Mouse (Mus musculus): ENCODE data around the gene Zic1. TPM values are rescaled to one million over a fixed set of nuclear protein-coding genes. Genes with fewer than 3 reads are reported as not detected.

The Zic1 gene
- total RNA-seq, 1 experiment from 2014 or later: not detected

GRCm38 (mm10) chr9:91384136-91384500, 18.5 kb upstream of the Zic1 start:
- no peak for DNase-seq

DNA sequence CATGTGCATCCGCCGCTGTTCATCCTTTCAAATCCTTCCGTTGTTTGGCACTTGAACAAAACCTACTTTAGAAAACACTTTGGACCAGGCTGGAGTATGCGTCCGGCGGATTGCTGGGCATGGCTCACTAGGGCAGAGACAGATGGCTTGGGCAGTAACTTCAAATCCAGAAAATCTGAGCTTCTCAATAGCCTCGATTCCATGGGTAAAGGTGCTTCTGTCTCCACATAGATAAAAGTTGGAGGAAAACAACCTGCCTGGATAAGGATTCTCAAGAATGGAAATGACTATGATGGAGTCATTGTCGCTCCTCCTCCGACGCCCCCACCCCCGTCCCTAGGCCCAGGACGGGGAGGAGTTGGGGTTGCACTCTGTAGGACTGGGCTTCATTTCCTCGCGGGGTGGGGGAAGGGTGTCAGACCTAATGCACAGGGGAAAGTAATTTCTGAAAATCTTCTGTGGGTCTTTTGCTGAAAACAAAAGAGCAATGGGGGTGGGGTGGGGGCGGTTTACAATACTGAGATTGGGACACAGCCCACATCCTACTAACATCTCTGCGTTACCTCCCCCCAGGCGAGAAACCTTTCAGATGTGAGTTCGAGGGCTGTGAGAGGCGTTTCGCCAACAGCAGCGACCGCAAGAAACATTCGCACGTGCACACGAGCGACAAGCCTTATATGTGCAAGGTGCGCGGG, 18.0 kb upstream of the Zic1 start:
- no peak for DNase-seq

DNA sequence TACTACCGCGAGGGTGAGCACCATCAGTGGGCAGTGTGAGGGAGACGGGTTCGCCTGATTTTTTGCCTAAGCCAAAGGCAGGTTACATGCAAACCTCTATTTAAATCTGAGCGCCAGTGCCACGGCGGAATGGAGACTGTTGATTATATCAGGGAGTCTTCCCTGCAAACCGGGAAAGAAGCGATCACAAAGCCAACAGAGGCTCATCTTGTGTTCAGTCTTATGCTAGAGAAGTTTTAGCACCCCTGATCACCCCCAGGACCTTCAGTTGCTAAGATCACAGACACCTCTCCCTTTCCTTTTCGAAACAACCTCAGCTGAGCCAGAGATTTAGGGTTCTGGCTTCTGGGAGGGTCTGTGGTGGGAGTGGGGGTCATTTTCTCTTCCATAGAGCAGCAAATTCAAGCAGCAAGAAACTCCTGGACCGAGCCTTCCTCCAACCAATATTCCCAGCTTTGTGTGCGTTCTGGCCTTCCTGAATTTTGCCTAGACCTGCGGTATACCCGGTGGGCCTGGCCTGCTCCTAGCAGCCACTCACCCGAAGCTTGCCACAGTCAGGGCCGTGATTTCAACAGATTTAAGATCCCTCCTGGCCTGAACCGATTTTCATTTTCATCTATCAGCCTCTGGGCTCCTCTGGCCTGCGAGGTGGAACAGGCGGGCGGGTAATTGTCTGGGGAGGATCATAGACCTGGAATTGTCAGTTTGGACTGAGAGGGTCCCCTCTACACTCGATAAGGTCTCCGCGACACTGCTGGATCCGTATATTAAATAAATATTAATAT, 17.1 kb upstream of the Zic1 start:
- no peak for DNase-seq

- no peak for DNase-seq
Measured at GRCm38 (mm10) chr9:91382111-91382379, 16.4 kb upstream of the Zic1 start.

- peak; percentile 30 for DNase-seq
Measured at GRCm38 (mm10) chr9:91381284-91382110, 15.9 kb upstream of the Zic1 start.

GRCm38 (mm10) chr9:91380458-91380914, 14.9 kb upstream of the Zic1 start:
- no peak for DNase-seq

- no peak for DNase-seq
Measured at GRCm38 (mm10) chr9:91379781-91380457, 14.3 kb upstream of the Zic1 start.

- no peak for DNase-seq
Measured at GRCm38 (mm10) chr9:91379300-91379635, 13.7 kb upstream of the Zic1 start.

GRCm38 (mm10) chr9:91378411-91379299, 13.0 kb upstream of the Zic1 start:
- no peak for DNase-seq

GRCm38 (mm10) chr9:91377873-91378150, 12.2 kb upstream of the Zic1 start:
- no peak for DNase-seq

GRCm38 (mm10) chr9:91377036-91377872, 11.6 kb upstream of the Zic1 start:
- no peak for DNase-seq

DNA sequence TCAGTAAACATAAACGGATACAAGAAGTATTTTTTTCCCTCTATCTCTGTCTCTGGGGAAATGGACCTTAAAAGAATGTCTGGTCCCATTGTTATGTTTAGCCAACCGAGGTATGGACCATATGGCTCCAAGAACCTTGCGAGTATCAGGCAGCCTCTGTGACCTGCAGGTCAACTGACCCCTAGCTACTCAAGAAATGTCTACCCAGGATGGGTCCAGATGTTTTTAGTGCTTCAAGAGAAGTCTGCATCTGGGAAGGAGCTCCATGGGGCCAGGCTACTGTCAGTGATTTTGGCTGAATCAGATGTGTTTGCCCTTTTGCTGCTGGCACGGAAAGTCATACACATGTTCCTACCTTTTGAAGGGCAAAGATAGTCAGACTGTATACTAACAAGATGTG, 9.1 kb upstream of the Zic1 start:
- DNase-seq: no peak

DNA sequence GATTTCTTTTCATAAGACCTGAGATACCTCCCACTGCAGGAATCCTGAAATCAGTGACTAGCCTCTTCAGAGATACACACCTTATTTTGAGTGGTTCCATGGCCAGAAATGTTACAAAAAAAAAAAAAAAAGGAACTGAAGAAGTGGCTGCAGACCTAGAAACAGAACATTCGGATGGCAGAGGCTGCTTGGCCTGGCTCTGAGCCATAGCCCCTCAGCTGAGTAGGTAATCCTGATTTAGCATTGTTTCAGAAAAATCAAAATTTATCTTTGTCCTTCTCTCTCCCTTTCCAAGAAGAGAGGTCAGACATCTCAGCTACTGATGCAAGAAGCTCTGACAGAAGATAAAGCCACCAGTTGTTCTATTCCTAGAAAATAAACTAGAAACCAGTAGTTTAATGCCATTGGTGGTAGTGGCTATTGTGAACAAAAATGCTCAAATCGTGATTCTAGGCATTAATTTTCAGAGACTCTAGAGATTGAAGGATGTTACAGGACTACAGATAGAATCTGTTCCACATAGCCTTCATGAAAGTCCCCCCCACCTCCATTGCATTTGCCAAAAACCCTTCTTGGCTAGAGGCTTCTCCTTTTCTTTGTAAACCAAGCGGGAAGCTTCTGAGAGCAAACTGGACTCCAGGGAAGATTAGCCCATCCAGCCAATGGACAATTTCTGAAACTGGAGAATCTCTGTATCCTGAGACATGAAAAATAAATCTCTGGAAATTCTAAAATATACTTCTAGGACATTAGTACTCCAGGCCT, 8.4 kb upstream of the Zic1 start:
- no peak for DNase-seq

DNA sequence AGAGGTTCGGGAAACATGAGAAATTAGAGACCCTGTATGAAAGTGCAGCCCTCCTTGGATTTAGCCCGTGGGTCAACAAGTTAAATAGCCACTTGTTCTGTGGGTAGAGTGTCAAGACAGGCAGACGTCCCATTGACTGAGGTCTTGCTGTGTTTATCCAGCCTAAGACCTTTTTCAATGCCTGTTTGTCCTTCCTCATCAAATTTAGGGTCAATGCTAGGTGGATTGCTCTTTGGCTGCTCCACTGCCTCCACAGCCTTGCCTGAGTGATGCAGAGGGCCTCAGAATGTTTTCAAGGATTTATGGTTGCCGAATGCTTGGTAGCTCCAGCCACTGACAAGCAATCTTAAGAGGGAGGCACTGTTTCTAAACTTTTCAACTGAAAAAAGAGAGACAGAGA, 6.0 kb upstream of the Zic1 start:
- no peak for DNase-seq

DNA sequence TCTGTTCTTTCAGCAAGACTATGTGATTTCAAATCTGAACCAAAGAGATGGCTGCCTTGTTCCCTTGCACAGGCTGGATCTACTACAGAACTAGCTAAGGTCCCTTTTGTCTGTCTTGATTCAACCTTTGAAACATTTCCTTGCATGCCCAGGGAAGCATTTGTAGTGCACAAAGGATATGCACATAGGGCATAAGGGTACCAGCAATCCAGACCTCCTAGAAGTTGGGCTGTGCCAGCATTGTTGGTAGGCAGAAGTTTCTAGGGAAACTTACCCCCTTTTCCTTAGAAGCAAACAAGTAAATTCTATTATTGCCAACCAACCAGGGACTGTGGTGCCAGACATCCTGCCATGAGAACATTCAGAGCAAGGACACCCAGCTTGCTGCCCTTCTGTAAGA, 5.4 kb upstream of the Zic1 start:
- no peak for DNase-seq

GRCm38 (mm10) chr9:91370191-91370708, 4.6 kb upstream of the Zic1 start:
- DNase-seq: no peak

DNA sequence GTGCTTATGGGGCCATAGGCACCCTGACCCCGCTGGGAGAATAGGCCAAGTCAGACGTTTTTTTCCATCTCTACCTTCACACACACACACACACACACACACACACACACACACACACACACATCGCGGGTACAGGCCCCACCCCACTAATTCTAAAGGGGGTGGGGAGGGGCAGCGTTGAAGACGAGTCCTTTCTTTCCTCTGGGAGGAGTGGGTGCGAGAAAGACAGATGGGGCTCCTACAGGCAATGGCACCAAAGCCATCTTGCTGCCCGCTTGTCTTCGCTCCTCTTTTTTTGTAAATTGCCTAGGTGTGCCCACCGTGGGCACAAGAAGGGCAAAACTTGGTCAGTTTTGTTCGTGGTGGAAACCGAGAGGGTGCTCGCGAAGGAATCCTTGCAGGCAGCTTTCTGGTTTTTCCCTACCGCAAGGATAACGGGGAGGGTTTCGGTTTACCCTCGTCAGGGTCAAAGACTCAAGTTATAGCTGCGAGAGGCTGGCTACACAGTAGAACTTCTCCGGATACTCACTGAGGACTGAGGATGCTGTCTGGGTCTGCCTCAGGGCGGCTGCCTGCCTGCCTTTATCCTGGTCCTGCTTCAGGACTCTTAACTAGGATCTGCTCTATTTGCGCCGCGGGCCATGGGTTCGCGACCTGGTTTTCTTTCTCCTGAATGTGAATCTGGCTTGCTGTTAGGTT, 3.8 kb upstream of the Zic1 start:
- no peak for DNase-seq

DNA sequence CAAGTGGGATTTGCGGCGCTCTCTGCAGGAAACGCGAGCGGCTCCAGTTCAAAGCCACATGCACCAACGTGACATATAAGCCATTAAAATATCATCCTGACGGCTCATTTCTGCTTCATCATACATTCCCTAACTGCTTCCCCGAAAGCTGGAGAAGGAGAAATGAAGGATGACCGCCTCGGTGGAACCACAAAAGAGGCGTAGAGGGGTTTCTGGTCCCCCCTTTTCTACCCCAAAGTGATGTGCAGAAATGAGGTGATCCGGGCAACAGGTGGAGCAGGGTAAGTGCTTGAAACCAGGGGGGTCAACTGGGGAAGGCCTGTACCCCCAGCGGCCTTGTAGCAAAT, 3.3 kb upstream of the Zic1 start:
- DNase-seq: no peak

- no peak for DNase-seq
Measured at GRCm38 (mm10) chr9:91368150-91368549, 2.5 kb upstream of the Zic1 start.

Data from adrenal gland, postnatal 25 days (tissue).